Mouse (Mus musculus) brain, adult 2 months (tissue): ENCODE measurements around the gene Tmem143.
"Not testable (repeated sequence)": the region's sequence is repeated elsewhere in the genome, so short reads cannot be mapped to it uniquely, and the experiment has no call there.

Experiments used
- DNase-seq: peaks from one replicate; pipeline ENCODE4 v3.0.0; 2011; ENCODE audit warnings: low read depth, low spot score

The Tmem143 gene

DNA sequence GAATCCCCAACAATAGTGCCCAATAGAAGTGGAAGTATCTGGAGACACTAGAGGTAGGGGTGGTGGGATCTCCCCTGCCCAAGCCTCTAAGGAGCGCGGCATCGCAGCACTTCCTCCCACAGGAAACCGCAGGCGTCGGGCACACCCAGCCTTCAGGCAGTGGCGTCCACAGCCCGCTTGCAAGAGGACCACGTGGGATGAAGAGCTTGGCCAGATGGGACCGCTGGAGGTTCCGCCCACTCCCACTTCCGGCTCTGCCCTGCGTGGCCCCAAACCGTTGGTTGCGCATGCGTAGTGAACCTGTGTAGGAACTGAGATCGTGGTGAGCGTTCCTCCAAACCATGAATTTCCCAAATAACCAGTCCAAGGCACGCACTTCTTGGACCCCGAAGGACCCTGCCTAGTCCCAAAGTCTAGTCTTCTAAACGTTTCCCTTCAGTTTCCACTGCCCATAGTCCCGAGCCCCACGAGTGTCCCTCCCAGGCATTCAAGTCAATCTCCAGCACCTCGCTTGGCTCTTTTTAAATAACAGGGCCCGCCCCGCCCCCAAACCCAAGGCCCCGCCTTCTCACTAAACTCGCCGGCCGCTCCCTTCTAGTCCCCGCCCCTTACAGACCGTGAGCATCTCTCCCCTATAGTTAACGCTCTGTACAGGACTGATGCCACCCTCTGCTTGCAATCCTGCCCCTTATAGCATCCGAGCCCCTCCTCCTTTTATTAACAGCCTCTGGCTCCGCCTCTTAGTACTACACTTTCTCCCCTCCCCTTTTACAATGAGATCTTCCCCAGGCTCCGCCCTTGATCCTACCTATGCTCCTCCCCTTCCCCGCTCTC lies 26.4 kb downstream of the Tmem143 start:
- peak; percentile 98 for DNase-seq

DNA sequence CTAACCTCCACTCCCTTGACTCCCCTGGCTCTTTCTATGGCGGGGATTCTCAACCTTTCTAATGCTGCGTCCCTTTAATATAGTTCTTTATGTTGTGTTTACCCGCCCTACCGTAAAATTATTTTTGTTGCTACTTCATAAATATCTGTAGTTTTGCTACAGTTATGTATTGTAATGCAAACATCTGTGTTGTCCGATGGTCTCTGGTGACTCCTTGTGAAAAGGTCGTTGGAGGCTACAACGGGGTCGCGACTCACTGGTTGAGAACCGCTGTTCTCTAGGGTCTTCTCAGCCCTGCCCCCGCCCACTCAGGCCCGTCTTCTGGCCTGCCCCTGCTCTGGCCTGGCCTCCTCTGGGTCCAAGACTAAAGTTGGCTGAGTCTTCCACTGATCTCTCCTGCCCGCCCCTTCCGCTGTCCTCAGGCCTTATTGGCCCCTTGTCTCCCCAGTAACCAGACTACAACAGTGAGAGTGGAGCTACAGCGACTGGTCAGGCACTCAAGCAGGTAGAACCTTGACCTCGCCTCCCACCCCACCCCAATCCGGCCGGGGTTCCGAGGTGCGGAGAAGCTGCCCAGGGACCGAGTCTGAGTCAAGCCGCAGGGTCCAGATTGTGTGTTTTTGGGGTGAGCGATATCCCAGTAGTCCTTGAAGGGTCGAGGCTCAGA lies 27.2 kb downstream of the Tmem143 start, which contains the start of gene Ccdc114:
TSS of gene Ccdc114 (plus strand) at position 311 of the 667 bp plus-strand sequence.
- peak; percentile 42 for DNase-seq

DNA sequence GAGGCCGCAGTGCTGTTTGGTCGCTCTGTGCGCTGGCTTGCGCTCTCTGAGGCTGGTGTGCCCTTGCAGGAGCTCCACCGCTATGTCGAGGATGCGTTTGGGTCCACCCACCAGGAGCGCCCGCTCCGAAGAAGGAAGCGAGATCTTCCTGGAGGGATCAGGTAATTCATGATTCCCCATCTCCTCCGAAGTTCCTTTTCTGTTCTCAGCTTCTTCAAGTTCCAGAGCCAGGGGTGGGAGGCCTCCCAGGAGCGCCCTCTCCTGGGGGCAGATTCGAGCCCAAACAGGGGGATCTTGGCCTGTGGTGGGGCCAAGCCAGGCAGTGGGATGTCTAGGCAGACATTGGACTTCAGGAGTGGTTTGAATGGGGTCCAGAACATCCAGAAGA lies 27.7 kb downstream of the Tmem143 start:
- DNase-seq, result no peak

DNA sequence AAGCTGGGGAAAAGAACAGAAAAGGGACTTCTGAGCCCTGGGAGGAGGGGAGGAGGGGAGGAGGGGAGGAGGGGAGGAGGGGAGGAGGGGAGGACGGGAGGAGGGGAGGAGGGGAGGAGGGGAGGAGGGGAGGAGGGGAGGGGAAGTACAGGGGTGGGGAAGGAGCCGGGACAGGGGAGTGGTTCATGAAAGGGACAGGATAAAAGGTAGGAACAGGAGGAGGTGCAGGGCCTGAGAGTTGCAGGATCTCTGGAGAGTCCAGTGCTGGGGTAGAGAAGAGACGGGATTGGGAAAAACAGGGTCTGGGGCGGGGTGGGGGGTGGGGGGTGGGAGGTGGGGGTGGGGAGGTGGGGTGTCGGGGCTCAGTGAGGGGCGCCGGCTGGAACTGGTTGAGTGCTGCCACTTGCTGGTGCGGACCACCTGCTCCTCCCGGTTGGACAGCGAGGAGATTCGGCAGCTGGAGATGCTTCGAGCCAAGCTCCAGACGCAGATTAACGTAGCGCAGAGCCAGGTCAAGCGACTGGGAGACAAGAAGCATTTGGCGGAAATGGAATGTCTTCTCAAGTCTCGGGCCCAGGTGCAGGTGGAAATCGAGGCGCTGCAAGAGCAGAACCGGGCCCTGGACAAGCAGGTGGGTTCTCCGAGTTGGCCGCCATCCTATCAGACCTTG lies 32.0 kb downstream of the Tmem143 start:
- DNase-seq, result no peak

DNA sequence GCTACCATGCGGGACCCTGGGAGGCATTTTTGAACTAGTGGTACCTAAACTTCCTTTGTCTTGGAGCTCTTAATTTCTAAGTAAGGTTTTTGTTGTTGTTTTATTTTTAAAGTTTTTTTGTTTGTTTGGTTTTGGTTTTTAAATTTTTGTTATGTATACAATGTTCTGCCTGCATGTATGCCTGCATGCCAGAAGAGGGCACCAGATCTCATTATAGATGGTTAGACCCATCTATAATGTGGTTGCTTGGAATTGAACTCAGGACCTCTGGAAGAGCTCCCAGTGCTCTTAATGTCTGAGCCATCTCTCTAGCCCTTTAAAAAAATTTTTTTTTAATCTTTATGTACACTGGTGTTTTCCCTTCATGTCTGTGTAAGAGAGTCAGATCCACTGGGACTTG lies 32.9 kb downstream of the Tmem143 start:
- no peak for DNase-seq

DNA sequence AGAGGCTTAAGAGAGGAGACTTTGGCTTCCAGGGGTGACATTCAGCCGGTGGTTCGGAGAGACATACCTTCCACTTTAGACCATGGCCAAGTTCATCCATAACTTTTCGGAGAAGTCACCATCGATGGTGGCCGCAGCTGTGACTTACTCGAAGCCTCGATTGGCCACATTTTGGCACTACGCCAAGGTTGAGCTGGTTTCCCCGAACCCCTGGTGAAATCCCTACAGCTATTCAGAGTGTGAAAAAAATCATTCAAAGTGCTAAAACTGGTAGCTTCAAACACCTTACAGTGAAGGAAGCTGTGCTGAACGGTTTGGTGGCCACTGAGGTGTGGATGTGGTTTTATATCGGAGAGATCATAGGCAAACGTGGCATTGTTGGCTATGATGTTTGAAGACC lies 37.0 kb downstream of the Tmem143 start:
- DNase-seq, result not testable (repeated sequence)

DNA sequence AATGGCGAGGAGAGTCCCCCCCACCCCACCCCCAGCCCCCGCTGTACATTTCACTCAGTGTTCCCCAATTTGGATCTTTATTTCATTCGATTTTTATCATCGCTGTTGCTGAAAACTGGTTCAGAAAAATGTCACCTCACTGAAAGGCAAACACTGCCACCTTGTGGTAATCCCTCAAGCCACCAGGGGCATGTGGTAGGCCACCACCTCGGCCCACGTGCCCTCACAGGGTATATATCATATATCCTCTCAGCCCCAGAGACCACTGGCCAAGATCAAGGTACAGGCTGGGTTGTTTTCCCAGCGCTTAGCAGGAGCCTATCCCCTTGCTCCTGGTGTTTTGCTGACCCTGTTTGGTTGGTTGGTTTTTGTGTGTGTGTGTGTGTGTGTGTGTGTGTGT lies 38.4 kb downstream of the Tmem143 start:
- peak; percentile 82 for DNase-seq

DNA sequence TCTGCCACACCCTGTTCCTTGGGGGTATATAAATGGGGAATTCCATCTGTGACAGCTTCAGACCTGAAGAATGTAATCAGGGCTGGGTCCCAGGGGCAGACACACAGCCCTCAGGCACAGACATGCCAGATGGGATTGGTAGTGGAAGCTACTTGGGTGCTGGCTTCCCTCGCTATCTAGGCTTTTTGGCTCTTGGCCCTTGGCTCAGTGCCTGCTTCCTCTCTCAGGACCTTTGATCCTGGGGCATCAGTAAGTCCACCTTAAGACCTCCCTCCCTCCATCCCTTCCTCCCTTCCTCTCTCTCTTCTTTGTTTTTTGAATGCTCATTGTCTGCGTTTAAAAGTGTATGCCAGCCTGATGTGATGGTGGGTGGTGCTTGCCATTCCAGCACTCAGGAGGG lies 43.1 kb downstream of the Tmem143 start:
- no peak for DNase-seq

DNA sequence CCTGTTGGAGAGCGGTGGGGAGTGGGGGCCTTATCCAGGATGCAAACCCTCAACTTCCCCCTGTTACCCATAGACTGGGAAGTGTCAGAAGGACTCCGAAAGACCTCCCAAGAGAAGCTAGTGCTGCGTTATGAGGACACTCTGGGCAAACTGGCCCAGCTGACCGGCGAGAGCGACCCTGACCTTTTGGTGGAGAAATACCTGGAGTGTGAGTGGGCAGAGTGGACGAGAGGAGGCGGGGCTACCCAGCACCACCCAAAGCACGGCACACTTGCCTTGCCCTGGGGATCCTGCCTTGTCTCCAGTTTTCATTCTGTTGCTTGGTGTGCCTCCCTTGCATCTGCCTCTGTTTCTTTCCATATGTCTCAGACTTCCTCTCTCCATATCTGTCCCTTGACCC lies 45.2 kb downstream of the Tmem143 start:
- DNase-seq, result no peak

DNA sequence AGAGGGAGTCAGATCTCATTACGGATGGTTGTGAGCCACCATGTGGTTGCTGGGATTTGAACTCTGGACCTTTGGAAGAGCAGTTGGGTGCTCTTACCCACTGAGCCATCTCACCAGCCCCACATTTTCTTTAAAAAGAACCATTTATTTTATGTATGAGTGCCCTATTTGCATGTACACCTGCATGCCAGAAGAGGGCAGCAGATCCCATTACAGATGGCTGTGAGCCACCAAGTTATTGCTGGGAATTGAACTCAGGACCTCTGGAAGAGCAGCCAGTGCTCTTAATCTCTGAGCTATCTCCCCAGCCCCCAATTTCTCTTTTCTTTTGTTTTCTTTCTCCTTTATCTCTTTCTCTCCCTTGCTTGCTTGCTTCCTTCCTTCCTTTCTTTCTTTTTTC lies 46.5 kb downstream of the Tmem143 start:
- not testable (repeated sequence) for DNase-seq

DNA sequence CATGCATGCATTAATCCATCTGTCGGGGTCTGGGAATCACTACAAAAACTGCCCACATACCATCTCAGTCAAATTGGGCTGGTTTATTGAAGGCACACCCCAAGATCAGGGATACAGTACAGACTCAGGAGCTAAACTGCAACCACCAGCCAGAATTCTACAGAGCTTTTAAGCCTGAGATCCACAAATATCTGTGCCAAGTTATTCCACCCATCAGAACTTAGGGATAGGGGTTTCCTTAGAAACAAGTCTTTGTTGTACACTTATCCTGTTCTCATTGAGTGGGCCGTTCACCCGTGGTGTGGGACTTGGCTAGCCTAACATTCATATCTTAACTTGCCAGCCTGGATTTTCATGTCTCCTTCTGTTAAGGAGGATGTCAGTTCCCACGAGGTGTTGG lies 52.3 kb downstream of the Tmem143 start:
- peak; percentile 52 for DNase-seq

DNA sequence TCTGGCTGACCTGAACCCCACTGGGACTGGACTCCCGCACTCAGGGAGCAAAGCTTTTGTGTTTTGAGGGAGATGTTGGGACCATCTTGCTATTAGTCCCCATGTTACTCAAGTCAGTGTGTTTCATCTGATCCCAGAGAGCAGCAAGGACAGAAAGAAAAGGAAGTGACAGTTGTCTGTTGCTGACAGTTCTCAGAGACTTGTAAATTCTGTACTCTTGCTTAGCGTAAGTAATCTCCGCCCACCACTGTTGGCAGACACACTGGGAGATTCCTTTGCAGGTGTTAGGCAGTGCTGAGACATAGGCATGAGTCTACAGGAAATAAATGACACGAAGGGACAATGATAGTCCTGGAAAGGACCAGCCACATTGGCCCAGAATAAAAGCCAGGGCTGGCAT lies 59.9 kb downstream of the Tmem143 start:
- peak; percentile 53 for DNase-seq
